Mouse (Mus musculus) layer of hippocampus, adult 8-10 months (tissue): Measurements from ENCODE around the gene Peli1. TPM values are rescaled to one million over a fixed set of nuclear protein-coding genes. Genes with fewer than 3 reads are reported as not detected.
"Not testable (repeated sequence)": the region's sequence is repeated elsewhere in the genome, so short reads cannot be mapped to it uniquely, and the experiment has no call there.

Experiments
- DNase-seq, 2 experiments: peaks; one replicate each; pipeline ENCODE4 v3.0.0; 2022; ENCODE audit warnings: low spot score in 2 of 2
- total RNA-seq, 4 experiments: library from RNA; stranded (reverse); gene quantifications; 2 replicates each; pipeline ENCODE4 v1.2.4; 2022

The Peli1 gene
- total RNA-seq, 4 experiments from 2014 or later, result 43.0 to 49.2 (median 46.6) TPM

DNA sequence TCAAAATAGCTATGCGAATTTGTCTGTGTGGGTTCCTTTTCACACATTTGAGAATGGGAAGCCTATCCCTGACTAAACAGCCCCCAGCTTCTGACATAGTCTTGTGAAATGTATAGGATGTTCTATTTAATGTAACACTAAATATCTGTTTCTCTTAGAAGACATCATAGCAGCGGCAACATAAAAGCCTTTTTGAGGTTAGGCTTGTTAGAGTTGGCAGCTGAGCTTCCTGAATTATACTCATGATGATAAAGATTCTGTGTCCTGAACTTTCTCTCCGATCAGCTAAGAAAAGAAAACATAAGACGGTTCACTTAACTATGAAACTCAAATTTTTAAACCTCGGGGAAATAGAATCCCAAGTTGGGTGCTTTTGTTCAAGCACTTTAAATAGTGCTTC is 59.2 kb downstream of the Peli1 start:
- no peak for DNase-seq

DNA sequence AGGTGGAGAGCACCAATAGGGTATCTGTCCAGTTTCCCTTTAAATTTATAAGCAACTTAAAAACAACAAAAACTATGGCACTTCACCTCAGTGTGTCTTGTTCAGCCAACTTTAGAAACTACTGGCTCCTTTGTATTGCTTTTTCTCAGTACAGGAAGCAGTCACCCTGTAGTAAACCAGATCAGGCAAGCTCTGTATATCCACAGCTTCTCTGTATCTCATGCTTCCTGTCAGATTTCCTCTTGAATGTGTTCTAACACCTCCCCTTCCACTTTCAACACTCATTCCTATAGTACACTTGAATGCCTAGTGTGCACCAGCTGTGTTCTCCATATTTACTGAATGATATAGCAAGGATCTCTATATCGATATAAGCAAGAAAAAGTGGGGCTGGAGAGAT is 60.6 kb downstream of the Peli1 start:
- no peak for DNase-seq

DNA sequence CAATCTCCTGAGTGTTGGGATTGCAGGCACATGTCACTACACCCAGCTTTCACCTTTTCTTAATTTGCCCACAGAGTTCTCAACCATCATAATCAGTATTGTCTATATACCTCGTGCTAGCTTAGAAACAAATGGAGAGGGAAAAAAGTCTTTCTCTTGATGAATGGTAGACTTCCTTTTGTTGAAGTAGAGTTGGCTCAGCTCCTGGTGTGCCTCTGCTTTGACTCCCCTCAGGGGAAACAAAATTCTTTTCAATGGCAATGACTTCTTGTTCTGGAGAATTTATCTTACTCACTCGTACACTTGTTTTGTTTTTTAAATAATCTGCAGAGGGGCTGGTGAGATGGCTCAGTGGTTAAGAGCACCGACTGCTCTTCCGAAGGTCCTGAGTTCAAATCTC is 62.0 kb downstream of the Peli1 start:
- DNase-seq, result no peak

DNA sequence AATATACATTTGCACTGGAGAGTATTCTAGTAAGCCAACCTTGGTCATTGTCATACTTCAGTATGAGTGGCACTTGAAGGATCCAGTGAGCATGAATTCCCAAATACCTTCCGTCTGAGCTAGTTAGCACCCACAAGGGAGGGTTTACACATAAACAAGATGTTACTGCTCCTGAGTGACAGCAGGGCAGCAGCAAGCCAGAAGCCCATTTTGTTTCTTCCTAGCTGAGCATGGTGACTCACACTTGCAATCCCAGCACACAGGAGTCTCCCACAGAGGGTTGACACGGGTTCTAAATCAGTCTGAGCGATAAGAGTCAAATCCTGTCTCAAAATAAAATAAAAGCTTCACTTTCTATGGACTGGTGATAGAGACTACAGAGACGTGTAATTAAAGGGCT is 66.5 kb downstream of the Peli1 start:
- no peak for DNase-seq

DNA sequence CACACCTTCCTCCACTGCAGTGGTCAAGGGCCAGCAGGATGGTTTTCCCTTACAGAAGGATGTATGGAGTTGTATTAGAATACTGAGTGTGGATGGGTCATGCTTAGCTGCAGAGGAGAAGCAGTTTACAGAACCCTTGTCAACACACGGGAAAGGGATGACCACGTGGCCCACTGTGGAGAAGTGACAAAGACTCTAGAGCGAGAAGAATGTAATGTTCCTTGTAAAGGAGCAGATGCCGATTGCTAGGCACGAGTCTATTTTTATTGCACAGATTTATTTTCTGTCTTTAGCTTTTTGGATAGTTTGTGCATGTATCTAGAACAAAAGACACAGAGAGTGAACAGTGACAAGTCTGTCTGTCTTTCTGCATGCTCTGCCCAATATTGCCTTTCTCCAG is 71.0 kb downstream of the Peli1 start:
- DNase-seq, result no peak

DNA sequence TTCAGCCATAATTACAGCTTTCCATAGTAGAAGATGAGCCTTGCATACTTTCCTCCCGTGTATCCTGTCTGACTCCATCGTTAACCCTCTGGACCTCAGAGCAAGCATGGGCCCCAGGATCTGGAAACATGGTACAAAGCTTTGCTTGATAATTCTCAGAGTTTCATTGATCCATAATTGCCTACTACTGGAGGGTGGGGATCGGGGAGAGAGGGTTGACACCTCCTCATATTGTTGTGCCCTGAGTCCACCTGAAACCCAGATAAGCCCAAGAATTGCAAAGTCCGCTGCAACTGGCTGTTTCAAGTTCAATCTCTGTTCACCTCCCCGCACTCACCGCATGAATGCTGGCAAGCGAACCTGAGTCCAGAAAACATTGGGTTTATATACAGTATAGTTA is 72.1 kb downstream of the Peli1 start:
- DNase-seq, result no peak

DNA sequence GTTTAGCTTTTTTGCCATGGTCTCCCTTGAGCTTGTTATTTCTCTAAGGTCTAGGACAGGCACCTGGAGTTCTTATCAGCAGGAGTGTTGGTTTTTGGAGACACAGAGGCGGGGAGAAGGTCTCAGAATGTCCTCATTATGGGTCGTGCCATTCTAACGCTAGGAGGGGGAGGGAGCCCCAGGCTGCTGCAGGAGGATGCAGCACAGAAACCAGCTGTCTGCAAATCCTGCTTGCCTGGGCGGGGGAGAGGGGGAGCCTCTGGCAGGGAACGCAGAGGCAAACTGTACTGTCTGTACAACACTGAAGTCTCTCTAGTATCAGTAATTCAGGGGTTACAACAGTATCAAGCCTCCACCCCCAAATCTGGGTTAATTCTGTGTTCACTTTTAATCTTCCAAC is 72.6 kb downstream of the Peli1 start:
- no peak for DNase-seq

DNA sequence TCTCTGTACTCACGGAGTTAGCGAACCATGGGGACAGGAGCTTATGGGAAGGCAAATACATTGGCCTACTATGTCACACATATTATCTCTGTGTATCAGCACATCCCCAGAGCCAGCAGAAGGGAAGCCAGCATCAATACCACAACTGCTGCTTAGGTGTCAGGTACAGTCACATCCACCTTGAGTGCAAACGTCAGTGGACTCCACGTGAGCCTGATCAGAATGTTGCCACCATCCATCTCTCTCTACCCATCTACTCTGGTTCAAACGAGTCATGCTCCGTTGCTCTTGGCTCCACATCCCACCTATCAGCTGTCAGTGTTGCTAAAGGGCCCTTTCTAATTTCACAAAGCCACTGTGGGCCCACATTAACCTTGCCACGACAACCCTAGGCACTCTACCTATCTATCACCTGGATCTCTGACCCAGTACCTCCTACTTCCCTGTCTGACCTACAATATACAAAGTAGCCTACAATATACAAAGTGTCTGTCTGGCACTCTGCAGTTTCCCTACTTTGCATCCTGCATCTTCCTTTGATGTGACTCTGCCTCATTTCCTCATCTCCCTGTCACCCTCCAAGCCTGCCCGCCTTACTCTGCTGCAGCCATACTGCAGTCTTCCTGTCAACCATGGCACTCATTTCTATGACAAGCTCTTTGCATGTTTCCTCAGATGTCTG is 73.4 kb downstream of the Peli1 start:
- no peak for DNase-seq

DNA sequence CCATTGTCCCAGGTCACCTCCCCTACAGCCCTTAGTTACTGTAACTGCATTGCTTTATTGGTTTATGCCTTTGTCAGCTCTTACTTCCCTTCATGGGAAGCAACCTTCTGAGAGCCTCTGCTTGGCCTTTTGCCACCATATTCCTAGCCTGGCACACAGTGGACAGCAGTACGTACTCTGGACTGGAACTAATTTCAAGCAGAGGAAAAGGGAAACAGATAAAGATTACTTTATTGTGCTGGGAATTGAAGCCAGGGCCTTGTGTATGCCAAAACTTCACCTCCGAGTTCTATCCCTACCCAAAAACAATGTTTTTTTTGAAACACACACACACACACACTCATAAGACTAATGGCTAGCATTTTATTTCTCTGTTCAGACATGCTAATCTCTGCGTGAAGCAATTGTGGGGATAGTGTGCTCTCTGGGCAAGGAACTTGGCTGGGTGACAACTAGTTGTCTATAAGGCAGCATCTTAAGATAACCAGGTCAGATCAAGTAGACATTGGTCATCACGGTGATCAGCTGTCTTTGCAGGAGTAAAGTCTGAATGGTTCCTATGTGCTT is 74.0 kb downstream of the Peli1 start:
- no peak for DNase-seq

DNA sequence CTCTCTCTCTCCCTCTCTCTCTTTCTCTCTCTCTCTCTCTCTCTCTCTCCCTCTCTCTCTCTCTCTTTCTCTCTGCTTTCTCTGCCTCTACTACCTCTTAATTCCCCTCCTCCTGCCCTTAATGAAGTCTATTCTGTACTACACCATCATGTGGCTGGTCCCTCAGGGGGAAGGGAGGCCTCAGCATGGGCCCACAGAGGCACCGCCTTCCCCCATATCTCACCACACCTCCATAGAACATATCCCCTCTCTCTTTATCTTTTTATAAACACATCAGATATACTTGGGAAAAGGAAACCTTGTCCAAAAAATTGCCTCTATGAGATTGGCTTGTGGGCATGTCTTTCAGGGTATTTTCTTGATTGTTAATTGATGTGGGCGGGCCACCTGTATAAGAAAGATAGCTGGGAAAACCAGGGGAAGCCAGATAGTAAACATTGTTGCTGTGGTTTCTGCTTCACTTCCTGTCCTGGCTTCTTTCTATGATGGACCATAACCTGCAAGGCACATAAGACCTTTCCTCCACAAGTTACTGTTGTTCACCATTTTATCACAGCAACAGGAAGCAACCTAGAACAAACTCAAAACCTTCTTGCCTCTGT is 75.5 kb downstream of the Peli1 start:
- DNase-seq, result no peak

DNA sequence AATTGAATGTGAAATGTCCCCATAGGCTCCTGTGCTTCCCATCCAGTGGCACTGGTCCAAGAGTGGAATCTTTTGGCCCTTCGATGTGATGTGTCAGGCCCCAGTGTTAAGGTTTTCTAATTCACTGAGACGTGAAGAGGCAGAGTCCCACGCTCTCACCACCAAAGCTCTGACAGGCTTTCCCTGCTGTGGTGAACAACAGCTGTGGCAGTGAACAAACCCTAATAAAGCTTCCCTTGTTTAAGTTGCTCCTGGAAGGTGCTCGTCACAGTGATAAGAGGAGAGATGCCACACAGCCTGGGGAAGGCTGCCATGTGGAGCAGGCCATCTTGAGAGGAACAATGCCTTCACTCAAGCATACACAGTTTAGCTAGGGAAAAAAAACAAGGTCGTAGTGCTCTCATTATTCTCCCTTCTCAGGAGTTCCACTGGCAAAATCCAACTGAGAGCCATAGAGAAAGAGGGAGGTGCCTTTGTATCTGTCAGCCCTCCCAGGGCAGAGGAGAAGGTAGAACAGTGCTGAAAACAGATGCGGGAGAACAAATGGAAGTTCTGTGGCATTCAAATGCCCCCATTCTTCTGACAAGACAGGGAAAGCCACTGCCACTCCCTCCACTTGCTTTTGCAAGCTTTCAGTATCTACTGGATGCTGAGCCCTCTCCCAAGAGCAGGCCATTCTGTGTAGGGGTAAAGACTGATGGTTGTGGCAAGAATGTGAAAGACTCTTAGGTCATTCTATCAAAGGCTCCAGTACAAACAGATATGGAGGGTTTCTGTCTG is 77.9 kb downstream of the Peli1 start:
- no peak for DNase-seq

DNA sequence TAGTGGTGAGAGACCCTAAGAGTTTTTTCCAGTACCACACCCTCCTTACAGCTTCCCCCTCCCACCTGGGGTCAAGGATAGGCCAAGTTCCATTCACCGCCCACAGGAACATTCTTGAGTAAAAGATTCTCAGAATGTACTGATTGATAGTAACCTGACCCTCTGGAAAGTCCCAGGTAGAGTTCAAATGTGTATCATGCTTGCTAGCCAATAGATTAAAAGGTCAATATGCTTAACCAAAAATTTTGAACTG is 78.4 kb downstream of the Peli1 start:
- DNase-seq, result not testable (repeated sequence)

DNA sequence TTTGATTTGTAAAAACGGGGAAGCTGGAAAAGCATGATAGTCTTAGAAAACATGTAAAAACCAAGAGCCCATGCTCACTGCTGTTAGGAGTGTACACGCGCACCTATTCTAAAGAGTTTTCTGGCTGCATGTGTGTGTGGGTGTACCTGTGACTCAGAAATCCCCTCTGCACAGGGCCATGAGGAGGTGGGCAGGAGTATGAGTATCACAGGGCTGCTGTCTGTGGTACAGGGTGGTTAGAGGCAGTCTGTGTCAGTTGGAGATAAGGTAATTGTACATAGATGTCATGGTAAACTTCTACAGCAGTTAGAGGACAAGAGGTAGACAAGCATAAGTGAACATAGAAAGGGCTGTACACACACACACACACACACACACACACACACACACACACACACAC is 81.2 kb downstream of the Peli1 start:
- no peak for DNase-seq

DNA sequence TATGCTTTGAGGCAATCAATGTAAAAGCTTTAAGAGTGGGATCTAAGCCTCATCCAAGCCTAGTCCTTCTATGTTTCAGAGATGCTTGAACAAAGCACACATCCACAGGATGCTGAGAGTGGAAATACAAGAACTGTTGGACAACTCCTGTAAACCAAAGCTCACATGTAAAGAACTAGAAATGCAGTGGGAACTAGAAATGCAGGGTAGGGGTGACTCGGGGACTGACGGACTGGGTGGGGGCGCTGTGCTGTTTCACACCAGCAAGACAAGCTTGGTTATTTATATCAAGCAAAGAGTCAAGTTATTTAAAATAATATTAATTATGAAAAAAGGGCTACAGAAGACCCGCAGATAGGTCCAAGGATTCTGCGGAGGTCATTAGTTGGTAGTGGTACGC is 82.8 kb downstream of the Peli1 start:
- DNase-seq, result no peak

DNA sequence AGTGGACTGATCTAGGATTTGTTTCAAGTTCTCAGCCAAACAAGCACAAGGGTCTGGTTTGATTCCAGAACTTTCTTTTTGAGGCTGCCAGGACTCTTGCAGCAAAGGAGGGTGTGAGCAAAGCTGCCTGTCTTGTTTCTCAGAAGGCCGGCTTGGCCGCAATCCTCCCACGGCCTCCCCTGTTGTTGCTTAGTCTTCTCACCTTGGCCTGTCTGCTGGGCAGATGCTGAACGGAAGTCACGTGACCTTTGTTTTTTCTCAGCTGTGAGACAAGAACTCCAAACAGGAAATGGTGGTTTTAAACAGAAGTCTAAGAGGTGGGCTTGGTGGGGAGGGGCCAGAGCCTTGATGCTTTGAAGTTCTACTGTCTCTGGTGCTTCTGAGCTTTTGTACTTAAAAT is 83.3 kb downstream of the Peli1 start:
- DNase-seq, result peak in 1 of 2 experiments; percentile 30

DNA sequence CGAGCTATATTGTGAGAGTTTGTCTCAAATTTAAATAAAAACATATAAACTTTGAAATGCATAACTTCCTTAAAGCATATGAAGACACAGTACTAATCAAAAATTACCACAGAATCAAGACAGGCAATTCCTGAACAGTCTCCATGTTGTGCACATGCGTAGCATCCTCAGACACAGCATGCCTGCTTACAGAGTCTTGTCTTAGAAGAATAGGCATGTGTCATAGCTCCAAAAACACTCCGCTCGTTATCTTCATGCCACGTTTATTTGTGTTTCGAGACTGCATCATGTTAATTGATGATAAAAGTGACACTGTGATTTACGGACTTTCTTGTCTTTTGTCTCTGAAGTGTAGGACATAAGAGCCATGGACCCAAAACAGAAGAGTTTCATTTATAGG is 84.0 kb downstream of the Peli1 start:
- no peak for DNase-seq

DNA sequence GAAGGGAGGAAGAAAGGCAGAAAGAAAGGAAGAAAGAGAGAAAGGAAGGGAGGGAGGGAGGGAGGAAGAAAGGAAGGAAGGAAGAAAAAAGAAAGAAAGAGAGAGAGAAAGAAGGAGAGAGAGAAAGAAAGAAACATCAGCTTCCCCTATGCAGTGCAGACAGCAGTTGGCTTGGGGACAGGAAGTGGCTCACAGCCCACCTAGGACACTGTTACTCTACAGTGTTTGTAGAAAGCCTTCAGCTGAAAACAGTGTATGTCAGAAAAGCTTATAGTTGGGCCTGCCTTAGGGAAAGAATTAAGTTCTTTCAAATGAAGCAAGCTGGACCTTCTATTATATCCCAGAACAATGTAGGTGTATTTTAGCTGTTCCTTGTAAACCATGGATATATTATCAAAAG is 85.4 kb downstream of the Peli1 start:
- no peak for DNase-seq

DNA sequence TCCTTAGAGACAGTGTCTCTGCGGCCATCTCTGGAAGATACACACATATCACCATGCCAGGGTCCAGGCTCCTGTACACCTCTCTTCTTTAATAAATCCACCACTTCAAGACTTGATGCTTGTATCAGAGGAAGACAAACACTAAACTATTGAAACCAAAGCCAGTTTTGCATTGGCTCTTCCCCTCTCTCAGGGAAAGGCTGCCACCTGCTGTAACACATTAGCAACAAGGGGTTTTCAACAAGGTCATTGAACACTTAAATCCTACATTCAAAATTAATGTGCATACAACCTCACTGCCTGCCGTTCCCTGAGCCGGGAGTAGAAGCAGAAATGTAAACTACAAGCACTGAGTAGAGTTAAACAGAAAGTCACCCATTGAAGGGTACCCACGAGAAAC is 87.3 kb downstream of the Peli1 start:
- peak in 1 of 2 experiments; percentile 41 for DNase-seq

DNA sequence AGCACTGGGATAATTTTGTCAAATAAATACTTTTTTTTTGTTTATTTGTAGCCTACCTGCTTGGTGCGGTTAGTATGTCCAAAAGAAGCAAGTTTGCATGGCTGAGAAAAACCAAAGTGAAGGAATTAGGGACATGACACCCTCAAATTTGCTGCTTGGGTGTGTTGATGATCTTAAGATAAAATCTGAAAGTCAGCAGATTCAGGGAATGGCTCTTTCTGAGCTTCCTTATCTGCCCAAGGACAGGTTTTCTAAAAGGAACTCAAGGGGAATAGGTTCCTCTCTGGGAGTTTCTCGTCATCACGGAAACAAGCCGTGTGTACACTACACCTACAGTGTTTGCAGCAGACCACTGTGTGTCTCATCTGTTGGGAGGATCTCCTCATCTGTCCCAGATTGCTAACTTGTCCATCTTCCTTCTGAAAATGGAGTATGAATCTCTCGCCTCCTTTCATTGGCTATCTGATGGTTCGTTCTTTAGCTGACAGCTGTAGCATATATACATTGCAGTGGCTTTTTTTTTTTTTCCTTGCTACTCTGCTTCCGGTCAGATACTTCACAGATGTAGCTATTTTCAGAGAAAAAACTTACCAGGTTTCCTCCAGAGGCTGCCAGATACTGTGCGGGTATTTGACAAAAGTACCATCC is 88.0 kb downstream of the Peli1 start:
- no peak for DNase-seq

DNA sequence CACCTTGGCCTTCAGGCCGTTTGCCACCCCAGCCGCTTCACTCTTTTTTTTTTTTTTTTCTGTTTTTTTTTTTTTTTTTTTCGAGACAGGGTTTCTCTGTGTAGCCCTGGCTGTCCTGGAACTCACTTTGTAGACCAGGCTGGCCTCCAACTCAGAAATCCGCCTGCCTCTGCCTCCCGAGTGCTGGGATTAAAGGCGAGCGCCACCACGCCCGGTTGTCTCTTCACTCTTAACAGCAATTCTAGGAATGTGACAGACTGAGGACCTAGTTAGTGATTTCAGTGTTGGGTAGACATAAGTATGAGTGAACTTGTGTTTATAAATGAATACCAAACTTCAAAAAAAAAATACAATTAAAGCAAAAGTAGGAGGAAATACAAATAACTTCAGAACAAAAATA is 88.8 kb downstream of the Peli1 start:
- DNase-seq, result not testable (repeated sequence)

DNA sequence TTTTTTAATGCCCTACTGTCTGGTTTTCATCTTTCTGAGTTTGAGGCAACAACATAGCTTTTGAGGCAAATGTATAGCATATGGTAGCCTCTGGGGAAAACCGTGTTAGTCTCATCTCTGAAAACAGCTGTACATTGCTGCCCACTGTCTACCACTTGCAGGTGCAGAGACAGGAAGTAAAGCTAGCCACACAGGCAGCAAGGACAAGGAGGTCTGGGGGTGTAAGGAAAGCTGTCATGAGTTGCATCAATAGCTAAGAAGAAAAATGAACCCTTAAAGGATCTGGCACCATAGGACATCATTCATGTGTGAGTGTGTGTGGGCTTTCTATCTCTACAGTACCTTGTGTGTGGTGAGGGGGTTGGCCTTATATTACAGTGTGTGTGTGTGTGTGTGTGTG is 89.6 kb downstream of the Peli1 start:
- no peak for DNase-seq

DNA sequence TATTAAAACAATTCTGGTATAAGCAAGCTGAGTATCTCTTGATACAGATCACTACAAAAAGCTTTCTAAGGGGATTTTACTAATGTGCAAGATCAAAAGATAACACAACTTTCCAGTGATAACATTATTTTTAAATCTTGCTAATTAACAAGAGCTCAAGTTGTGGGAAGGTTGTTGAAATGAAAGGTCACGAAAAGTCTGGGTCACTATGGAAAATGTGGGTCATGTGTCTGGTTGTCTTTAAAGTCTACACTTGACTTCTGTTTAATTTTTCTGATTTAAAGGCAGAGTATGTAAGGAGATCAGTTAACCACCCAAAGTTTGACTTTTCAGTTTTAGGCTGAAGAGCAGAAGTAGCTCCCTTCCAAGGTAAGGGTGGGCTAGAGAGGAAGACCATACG is 90.5 kb downstream of the Peli1 start:
- DNase-seq, result no peak
